Mouse (Mus musculus) limb, embryonic 14.5 days (tissue): ENCODE data around the gene Acad8. TPM values are rescaled to one million over a fixed set of nuclear protein-coding genes. Genes with fewer than 3 reads are reported as not detected.
A peak's percentile ranks its signal among the peaks of the same experiment; 100 is the strongest.

Experiments
- ATAC-seq: fragments of 200-750 bp; cut with Nextera tagmentation; 2 replicates; pipeline ENCODE4 v1.8.0; 2017; ENCODE audit warnings: low read depth, moderate number of reproducible peaks, moderate TSS enrichment; ENCODE audit not compliant: low FRiP score
- DNase-seq: peaks from one replicate; pipeline ENCODE4 v3.0.0-alpha.2; 2015; ENCODE audit warnings: low spot score
- H3K27ac ChIP-seq: fragments of 300-500 bp; sonication (generic); replicated peaks from 2 replicates; pipeline ENCODE4 v1.5.1; 2014; ENCODE audit warnings: low read depth, mild to moderate bottlenecking, low read length, moderate library complexity, mixed read lengths
- H3K27me3 ChIP-seq: fragments of 300-500 bp; sonication (generic); 2 replicates; pipeline ENCODE4 v1.6.1; 2014; ENCODE audit warnings: low read length, mixed read lengths; ENCODE audit not compliant: control insufficient read depth, insufficient read depth
- H3K36me3 ChIP-seq: fragments of 300-500 bp; sonication (generic); 2 replicates; pipeline ENCODE4 v1.6.1; 2014; ENCODE audit warnings: mild to moderate bottlenecking, low read length, moderate library complexity, mixed read lengths; ENCODE audit not compliant: control insufficient read depth, insufficient read depth
- H3K4me1 ChIP-seq: fragments of 300-500 bp; sonication (generic); 2 replicates; pipeline ENCODE4 v1.6.1; 2014; ENCODE audit warnings: antibody characterized with exemption, low read length, mixed read lengths; ENCODE audit not compliant: control insufficient read depth, insufficient read depth
- H3K4me2 ChIP-seq: fragments of 300-500 bp; sonication (generic); replicated peaks from 2 replicates; pipeline ENCODE4 v1.6.1; 2014; ENCODE audit warnings: low read depth, mild to moderate bottlenecking, low read length, moderate library complexity; ENCODE audit not compliant: severe bottlenecking
- H3K4me3 ChIP-seq: fragments of 300-500 bp; sonication (generic); replicated peaks from 2 replicates; pipeline ENCODE4 v1.5.1; 2014; ENCODE audit warnings: low read length
- H3K9ac ChIP-seq: fragments of 300-500 bp; sonication (generic); 2 replicates; pipeline ENCODE4 v1.6.1; 2014; ENCODE audit warnings: mild to moderate bottlenecking, low read depth, low read length, moderate library complexity; ENCODE audit not compliant: severe bottlenecking
- H3K9me3 ChIP-seq: fragments of 300-500 bp; sonication (generic); 2 replicates; pipeline ENCODE4 v1.6.1; 2016; ENCODE audit warnings: low read length; ENCODE audit not compliant: control insufficient read depth
- POLR2A ChIP-seq: fragments of 200-500 bp; IDR thresholded peaks from 2 replicates; pipeline ENCODE4 v1.8.0; 2012; ENCODE audit warnings: inconsistent platforms, mild to moderate bottlenecking, moderate library complexity, borderline replicate concordance; ENCODE audit not compliant: insufficient read depth, insufficient read length; ENCODE audit errors: extremely low read depth
- WGBS: fragments of 180-500 bp; shearing (Covaris S2); extraction: QIAGEN DNeasy Blood & Tissue Kit; methylation state at CpG from one replicate; pipeline ENCODE4 v1.1.7; 2014; 5-methylcytosine and 5-hydroxymethylcytosine counted together
- polyA plus RNA-seq, 2 experiments: library from polyadenylated mRNA; depleted of rRNA in 1 of 2; stranded (reverse) in 1 of 2; unstranded in 1 of 2; fragments of >200 nt; fragmentation: Nextera tagmentation in 1 of 2; extraction: Ambion mirVana in 1 of 2; gene quantifications; 2 replicates each; pipeline versions ENCODE4 v1.2.1 to v1.2.3; 2012 to 2014

Gene Acad8
- polyA plus RNA-seq, 2 experiments, result 46.7 to 47.3 TPM

DNA sequence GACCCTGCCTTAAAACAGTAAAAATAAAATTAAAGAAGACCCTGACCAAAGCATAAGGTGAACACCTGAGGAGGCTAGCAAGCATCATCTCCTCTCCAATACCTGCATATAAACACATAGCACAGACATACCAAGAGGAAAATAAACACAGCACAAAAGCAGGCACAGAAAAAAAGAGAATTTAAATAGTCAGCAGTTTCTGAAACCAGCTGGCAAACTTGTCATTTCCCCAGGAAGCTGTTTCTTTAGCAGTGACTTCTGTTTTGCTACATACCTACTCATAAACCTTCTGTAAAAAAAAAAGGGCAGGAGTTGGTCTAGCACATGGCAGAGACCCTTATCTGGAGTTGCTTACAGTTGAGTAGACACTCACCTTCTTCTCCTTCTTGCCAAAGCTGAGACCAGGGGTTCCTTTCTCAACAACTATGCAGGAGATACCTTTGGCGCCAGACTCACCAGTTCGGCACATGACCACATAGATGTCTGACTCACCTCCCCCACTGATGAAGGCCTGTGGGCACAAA lies 14.2 kb downstream of the Acad8 start:
- Histone ChIP-seq H3K9me3 (no peaks in the 10 kb centered on the region), H3K27me3 (no peaks in the 10 kb centered on the region), H3K9ac (no peak overlapping the region), H3K4me2 (no peak overlapping the region), H3K4me1 (no peaks in the 10 kb centered on the region), H3K27ac (no peak overlapping the region), H3K4me3 (no peak overlapping the region), H3K36me3 (peaks cover 61% of the 10 kb centered on the region)
- ATAC-seq (no peak), DNase-seq (no peak)
- WGBS, result 98% methylated on average over 2 of the region's 2 CpGs
- TF ChIP-seq POLR2A, result no peak

DNA sequence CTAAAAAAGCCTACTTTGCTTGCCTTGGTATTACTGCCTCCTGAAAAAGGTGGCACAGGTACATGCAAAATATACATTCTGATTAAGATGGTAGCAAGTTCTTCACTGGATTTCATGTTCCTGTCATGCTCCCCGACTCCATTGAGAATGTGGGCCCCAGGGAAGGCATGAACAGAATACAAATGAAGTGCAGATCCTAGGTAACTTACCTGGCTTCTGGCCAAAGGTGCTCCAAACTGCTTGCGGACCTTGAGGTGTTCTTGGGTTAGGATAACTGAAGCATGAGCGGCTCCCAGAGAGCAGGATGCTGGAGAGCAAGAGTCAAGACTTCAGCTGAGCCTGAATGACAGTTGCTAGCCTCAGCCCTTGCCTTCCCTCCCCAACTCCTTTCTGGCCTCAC lies 20.6 kb downstream of the Acad8 start:
- ATAC-seq, result no peak
- 92% methylated on average over 3 of the region's 3 CpGs for WGBS
- no peak for TF ChIP-seq POLR2A
- DNase-seq, result no peak
- no peaks in the 10 kb centered on the region for H3K4me1 ChIP-seq
- peaks cover 67% of the 10 kb centered on the region for H3K36me3 ChIP-seq
- H3K4me3 ChIP-seq, result no peak overlapping the region
- no peak overlapping the region for H3K4me2 ChIP-seq
- H3K9me3 ChIP-seq, result no peaks in the 10 kb centered on the region
- no peaks in the 10 kb centered on the region for H3K27me3 ChIP-seq
- no peak overlapping the region for H3K27ac ChIP-seq
- no peak overlapping the region for H3K9ac ChIP-seq

DNA sequence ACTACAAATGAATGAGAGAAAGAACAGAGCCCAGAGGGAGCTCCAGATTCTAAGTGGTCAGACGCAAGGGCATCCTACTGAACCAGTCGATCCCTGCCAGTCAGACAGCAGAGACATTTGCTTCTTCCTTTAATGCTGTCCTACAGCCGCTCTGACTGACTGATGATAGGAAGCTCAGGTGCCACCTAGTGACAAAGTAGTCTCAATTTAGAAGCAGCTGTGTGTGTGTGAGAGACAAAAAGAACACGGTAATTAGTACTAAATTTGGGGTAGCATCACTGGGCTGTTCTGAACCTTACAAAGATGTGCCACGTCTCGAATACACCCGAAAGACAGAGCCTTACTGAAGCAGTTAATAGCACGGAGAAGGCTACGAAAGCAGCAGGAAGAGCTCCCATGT lies 21.6 kb downstream of the Acad8 start:
- ATAC-seq (no peak), DNase-seq (no peak)
- Histone ChIP-seq H3K4me3 (no peak overlapping the region), H3K36me3 (peaks cover 64% of the 10 kb centered on the region), H3K4me1 (no peaks in the 10 kb centered on the region), H3K9me3 (no peaks in the 10 kb centered on the region), H3K4me2 (no peak overlapping the region), H3K27me3 (no peaks in the 10 kb centered on the region), H3K27ac (no peak overlapping the region), H3K9ac (no peak overlapping the region)
- TF ChIP-seq POLR2A, result no peak
- 89% methylated on average over 9 of the region's 9 CpGs for WGBS

DNA sequence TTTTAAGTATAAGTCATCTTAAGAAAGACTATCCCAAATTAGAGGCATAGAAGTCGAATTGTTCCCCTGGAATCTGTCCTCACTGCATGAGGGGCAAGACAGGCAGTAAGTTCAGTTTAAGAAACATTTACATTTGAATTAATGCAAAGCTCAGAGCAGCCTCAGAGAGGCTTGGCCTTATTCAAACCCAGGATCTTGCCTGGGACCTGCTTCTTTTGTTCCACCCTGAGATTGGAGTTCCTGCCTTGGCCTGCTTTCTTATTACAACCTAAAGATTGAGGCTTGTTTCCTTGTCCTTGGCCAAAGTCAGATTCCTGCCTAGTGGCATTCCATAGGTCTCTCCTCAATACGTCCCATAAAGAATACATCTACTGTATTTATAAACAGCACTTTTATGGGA lies 51.6 kb downstream of the Acad8 start:
- ATAC-seq (no peak), DNase-seq (no peak)
- no peak for TF ChIP-seq POLR2A
- H3K4me1 ChIP-seq, result no peaks in the 10 kb centered on the region
- WGBS, result 76% methylated on average over 2 of the region's 2 CpGs
- H3K4me3 ChIP-seq, result no peak overlapping the region
- no peaks in the 10 kb centered on the region for H3K27me3 ChIP-seq
- no peak overlapping the region for H3K27ac ChIP-seq
- H3K9me3 ChIP-seq, result 0 out of 2 replicates have a peak, but pooled peaks cover 3% of the 10 kb centered on the region
- no peak overlapping the region for H3K4me2 ChIP-seq
- H3K36me3 ChIP-seq, result no peaks in the 10 kb centered on the region
- H3K9ac ChIP-seq, result no peak overlapping the region

DNA sequence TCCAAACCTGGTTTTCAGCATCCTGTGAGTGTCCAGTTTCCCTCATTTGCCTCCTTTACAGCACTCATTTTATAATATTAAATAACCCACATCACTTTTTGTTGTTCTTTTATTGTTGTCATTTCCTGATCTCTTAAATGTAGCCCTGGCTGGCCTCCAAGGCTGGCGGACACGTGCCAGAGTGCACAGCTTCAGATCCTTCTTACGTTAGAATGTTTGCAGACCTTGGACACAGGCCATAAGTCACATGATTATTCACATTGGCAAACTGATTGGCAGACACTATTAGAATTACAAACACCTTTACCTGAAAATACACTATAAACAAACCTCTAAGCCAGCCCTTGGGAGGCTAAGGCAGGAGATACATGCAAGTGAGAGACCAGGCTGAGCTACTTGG lies 75.2 kb downstream of the Acad8 start:
- DNase-seq (no peak), ATAC-seq (peak; percentile 26; the same call in 1 of the 2 replicates)
- Histone ChIP-seq H3K4me2 (no peak overlapping the region), H3K36me3 (no peaks in the 10 kb centered on the region), H3K4me3 (no peak overlapping the region), H3K4me1 (no peaks in the 10 kb centered on the region), H3K27ac (no peak overlapping the region), H3K27me3 (no peaks in the 10 kb centered on the region), H3K9me3 (no peaks in the 10 kb centered on the region), H3K9ac (no peak overlapping the region)
- WGBS, result 28% methylated on average over 3 of the region's 3 CpGs
- no peak for TF ChIP-seq POLR2A

Other genes with a start within 250 kb of the Acad8 start
- 3.5 TPM in 2 replicates for gene Glb1l2, start 193.1 kb downstream of the Acad8 start, polyA plus RNA-seq (2012; rRNA removed)
- 2.6 and 4.4 TPM in 2 replicates for gene Glb1l2, start 193.1 kb downstream of the Acad8 start, polyA plus RNA-seq (2014; fragmentation: Nextera tagmentation; extraction: Ambion mirVana)
- not detected in 2 replicates for gene Glb1l3, start 138.7 kb downstream of the Acad8 start, polyA plus RNA-seq (2012; rRNA removed)
- gene Glb1l3, start 138.7 kb downstream of the Acad8 start, polyA plus RNA-seq (2014; fragmentation: Nextera tagmentation; extraction: Ambion mirVana), result not detected in 2 replicates
- 0.05 TPM in 2 replicates for gene Gm1110, start 76.5 kb downstream of the Acad8 start, polyA plus RNA-seq (2012; rRNA removed)
- gene Gm1110, start 76.5 kb downstream of the Acad8 start, polyA plus RNA-seq (2014; fragmentation: Nextera tagmentation; extraction: Ambion mirVana), result not detected in 2 replicates
- gene Thyn1, start 144 bp upstream of the Acad8 start, polyA plus RNA-seq (2012; rRNA removed), result 44.4 and 69.2 TPM in 2 replicates
- gene Thyn1, start 144 bp upstream of the Acad8 start, polyA plus RNA-seq (2014; fragmentation: Nextera tagmentation; extraction: Ambion mirVana), result 124 and 127 TPM in 2 replicates
- 40.3 and 44.1 TPM in 2 replicates for gene Vps26b, start 30.5 kb upstream of the Acad8 start, polyA plus RNA-seq (2012; rRNA removed)
- gene Vps26b, start 30.5 kb upstream of the Acad8 start, polyA plus RNA-seq (2014; fragmentation: Nextera tagmentation; extraction: Ambion mirVana), result 44.2 and 49.2 TPM in 2 replicates
- gene Ncapd3, start 30.6 kb upstream of the Acad8 start, polyA plus RNA-seq (2012; rRNA removed), result 38.5 and 38.8 TPM in 2 replicates
- gene Ncapd3, start 30.6 kb upstream of the Acad8 start, polyA plus RNA-seq (2014; fragmentation: Nextera tagmentation; extraction: Ambion mirVana), result 24.3 and 28.2 TPM in 2 replicates
- gene Jam3, start 155.9 kb upstream of the Acad8 start, polyA plus RNA-seq (2012; rRNA removed), result 100 and 103 TPM in 2 replicates
- 110 and 112 TPM in 2 replicates for gene Jam3, start 155.9 kb upstream of the Acad8 start, polyA plus RNA-seq (2014; fragmentation: Nextera tagmentation; extraction: Ambion mirVana)